Mouse (Mus musculus) liver, embryonic 12.5 days (tissue): ENCODE data around the gene Diaph2. TPM values are rescaled to one million over a fixed set of nuclear protein-coding genes. Genes with fewer than 3 reads are reported as not detected.
"Not testable (repeated sequence)": the region's sequence is repeated elsewhere in the genome, so short reads cannot be mapped to it uniquely, and the experiment has no call there.

Experiments
- ATAC-seq: fragments of 200-750 bp; cut with Nextera tagmentation; 2 replicates; pipeline ENCODE4 v1.8.0; 2017; ENCODE audit warnings: moderate number of reproducible peaks, mild to moderate bottlenecking, moderate library complexity
- H3K27ac ChIP-seq: fragments of 300-500 bp; sonication (generic); 2 replicates; pipeline ENCODE4 v1.5.1; 2016; ENCODE audit warnings: mild to moderate bottlenecking
- H3K27me3 ChIP-seq: fragments of 300-500 bp; sonication (generic); replicated peaks from 2 replicates; pipeline ENCODE4 v1.6.1; 2016; ENCODE audit warnings: mild to moderate bottlenecking, moderate library complexity
- H3K36me3 ChIP-seq: fragments of 300-500 bp; sonication (generic); 2 replicates; pipeline ENCODE4 v1.6.1; 2016; ENCODE audit warnings: mild to moderate bottlenecking, moderate library complexity
- H3K4me1 ChIP-seq: fragments of 300-500 bp; sonication (generic); 2 replicates; pipeline ENCODE4 v1.6.1; 2016
- H3K4me2 ChIP-seq: fragments of 300-500 bp; sonication (generic); 2 replicates; pipeline ENCODE4 v1.6.1; 2016; ENCODE audit warnings: mild to moderate bottlenecking, moderate library complexity
- H3K4me3 ChIP-seq: fragments of 300-500 bp; sonication (generic); 2 replicates; pipeline ENCODE4 v1.5.1; 2016; ENCODE audit warnings: mild to moderate bottlenecking, moderate library complexity
- H3K9ac ChIP-seq: fragments of 300-500 bp; sonication (generic); 2 replicates; pipeline ENCODE4 v1.6.1; 2016; ENCODE audit warnings: mild to moderate bottlenecking, moderate library complexity
- H3K9me3 ChIP-seq: fragments of 300-500 bp; sonication (generic); replicated peaks from 2 replicates; pipeline ENCODE4 v1.6.1; 2016; ENCODE audit warnings: mild to moderate bottlenecking, moderate library complexity
- WGBS: fragments of 180-500 bp; shearing (Covaris S2); methylation state at CpG from one replicate; pipeline ENCODE4 v1.1.7; 2016; ENCODE audit not compliant: insufficient replicate concordance; 5-methylcytosine and 5-hydroxymethylcytosine counted together
- polyA plus RNA-seq: library from polyadenylated mRNA; unstranded; fragments of >200 nt; fragmentation: Nextera tagmentation; extraction: Ambion mirVana; gene quantifications from 2 replicates; pipeline ENCODE4 v1.2.1, GENCODE M21; 2016

Diaph2 gene
- polyA plus RNA-seq, 1 experiment from 2014 or later: 1.5 TPM

DNA sequence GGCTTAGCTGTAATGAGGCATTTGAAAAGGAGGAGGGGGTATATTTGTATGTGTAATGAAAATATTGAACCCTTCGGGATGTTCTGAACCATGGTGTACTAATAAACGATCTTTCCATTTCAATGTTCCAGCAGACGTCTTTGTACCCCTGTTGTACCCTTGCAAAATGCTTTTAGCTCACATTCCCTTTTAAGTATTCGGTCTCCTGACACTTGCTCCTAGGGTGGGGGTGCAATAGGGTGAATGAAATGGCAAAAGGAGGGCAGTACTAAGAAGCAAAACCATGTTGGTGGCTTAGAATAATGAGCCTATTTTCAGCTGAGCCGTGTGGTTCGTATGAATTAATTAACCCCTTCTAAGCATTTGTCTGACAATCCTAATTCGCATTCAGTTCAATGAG is 601.9 kb downstream of the Diaph2 start:
- no peaks in the 10 kb centered on the region for H3K27me3 ChIP-seq
- no peaks in the 10 kb centered on the region for H3K9me3 ChIP-seq
- no peak for ATAC-seq
- H3K4me2 ChIP-seq: no peak overlapping the region
- no peaks in the 10 kb centered on the region for H3K36me3 ChIP-seq
- no peak overlapping the region for H3K27ac ChIP-seq
- no peak overlapping the region for H3K9ac ChIP-seq
- WGBS: 69% methylated on average over 7 of the region's 7 CpGs
- no peak overlapping the region for H3K4me3 ChIP-seq
- no peaks in the 10 kb centered on the region for H3K4me1 ChIP-seq

DNA sequence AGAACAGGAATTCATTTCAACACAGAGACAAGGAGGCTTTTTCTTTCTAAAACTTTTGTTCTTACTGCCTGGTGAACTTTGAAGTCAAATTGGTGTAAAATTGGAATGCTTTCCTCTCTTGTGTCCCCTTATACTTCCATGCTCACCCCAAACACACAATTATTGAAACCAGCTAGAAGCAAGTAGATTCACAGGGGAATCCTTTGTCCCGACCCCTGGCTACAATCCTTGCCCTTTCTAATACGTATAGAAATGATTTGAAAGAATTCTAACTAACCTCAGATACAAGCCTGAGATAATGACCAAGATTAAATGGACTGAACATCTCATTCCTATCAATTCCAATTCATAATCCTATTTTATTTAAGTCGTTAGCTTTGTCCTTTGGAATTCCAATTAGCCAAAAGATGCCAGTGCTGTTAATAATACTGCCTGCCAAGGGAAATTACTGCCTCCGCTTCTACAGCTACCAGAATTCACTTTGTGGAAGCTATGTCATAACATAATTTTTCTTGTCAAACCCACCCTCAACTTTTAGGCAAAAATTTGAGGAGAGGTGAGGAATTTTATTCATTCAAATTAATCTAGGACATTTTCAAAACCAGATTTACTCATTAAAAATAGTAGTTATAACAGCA is 644.1 kb downstream of the Diaph2 start:
- H3K27me3 ChIP-seq: no peaks in the 10 kb centered on the region
- no peak for ATAC-seq
- no peaks in the 10 kb centered on the region for H3K9me3 ChIP-seq
- 59% methylated on average over 4 of the region's 4 CpGs for WGBS
- H3K4me1 ChIP-seq: no peaks in the 10 kb centered on the region
- H3K9ac ChIP-seq: no peak overlapping the region
- no peak overlapping the region for H3K4me2 ChIP-seq
- H3K27ac ChIP-seq: no peak overlapping the region
- H3K36me3 ChIP-seq: no peaks in the 10 kb centered on the region
- H3K4me3 ChIP-seq: no peak overlapping the region

DNA sequence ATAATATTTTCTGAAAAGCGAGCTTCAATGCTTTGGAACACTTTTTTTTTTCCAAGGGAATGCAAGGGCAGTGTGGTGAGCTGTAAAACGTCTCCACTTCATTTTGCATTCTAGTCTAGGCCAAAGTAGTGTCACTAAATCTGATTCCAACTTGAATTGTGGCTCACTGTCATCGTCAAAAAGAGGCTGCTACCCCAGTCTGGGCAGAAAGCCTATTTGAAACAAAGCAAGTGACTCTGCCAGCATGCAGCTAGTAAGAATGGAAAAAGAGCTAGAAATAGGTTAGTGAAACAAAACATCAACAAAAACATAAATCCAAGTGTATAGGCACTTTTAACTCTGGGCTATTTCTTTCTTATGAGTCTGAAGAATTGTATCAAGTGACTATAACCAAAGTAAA is 653.7 kb downstream of the Diaph2 start:
- Histone ChIP-seq H3K9ac (no peak overlapping the region), H3K27me3 (no peaks in the 10 kb centered on the region), H3K27ac (no peak overlapping the region), H3K4me3 (no peak overlapping the region), H3K4me1 (no peaks in the 10 kb centered on the region), H3K4me2 (no peak overlapping the region), H3K9me3 (no peaks in the 10 kb centered on the region), H3K36me3 (no peaks in the 10 kb centered on the region)
- no peak for ATAC-seq
- 55% methylated on average over 3 of the region's 3 CpGs for WGBS

DNA sequence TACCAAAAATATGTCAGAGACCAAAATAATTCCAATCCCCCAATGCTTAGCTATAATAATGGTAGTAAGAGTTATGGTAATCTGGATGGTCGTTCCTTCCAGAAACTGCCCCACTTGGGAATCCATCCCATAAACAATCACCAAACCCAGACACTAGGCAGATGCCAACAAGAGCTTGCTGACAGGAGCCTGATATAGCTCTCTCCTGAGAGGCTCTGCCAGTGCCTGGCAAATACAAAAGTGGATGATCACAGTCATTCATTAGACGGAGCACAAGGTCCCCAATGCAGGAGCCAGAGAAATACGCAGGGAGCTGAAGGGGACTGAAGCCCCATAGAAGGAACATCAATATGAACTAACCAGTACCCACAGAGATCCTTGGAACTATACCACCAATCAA is 657.9 kb downstream of the Diaph2 start:
- H3K27me3 ChIP-seq, ATAC-seq, H3K4me2 ChIP-seq, H3K9ac ChIP-seq, H3K4me1 ChIP-seq, H3K27ac ChIP-seq, H3K4me3 ChIP-seq, H3K36me3 ChIP-seq, H3K9me3 ChIP-seq: not testable (repeated sequence)
- 65% methylated on average over 3 of the region's 3 CpGs for WGBS

DNA sequence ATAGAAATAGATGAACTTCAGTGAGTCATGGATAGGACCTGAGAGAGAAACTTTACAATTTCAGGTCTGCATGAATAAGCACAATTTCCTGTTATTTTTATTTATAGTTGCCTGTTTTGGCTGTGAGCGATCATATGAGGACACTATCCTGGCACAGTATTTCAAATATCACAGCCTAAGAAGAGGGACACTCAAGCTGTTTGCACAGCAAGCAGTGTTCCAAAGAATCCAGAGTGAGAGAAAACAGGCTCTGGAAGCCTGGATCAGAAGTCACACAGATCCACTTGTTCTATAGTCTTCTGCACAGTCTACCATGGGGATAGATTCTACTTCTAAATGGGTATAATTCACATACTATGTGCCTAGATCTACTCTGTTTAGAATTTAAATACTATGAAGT is 659.4 kb downstream of the Diaph2 start:
- Histone ChIP-seq H3K9me3 (no peaks in the 10 kb centered on the region), H3K27me3 (no peaks in the 10 kb centered on the region), H3K4me3 (no peak overlapping the region), H3K4me1 (no peaks in the 10 kb centered on the region), H3K4me2 (no peak overlapping the region), H3K36me3 (no peaks in the 10 kb centered on the region), H3K9ac (no peak overlapping the region), H3K27ac (no peak overlapping the region)
- no peak for ATAC-seq
- WGBS: 73% methylated on average over 1 of the region's 1 CpGs

DNA sequence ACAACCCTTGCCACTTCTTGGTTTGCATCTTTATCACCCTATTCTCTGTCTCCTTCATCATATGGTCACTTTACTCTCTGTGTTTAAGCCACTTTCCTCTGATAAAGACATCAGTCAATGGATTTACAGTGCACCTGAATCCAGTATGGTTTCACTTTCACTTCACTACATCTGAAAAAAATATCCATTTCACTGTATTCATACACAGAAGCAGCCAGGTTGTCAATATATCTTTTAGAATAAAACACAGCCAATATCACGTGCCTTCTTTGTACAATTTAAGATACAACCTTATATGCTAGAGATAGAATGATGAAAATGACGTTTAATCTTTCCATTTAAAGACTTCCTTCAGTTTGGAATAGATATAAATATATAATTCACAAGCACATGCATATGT is 673.6 kb downstream of the Diaph2 start:
- ATAC-seq: no peak
- no peak overlapping the region for H3K9ac ChIP-seq

DNA sequence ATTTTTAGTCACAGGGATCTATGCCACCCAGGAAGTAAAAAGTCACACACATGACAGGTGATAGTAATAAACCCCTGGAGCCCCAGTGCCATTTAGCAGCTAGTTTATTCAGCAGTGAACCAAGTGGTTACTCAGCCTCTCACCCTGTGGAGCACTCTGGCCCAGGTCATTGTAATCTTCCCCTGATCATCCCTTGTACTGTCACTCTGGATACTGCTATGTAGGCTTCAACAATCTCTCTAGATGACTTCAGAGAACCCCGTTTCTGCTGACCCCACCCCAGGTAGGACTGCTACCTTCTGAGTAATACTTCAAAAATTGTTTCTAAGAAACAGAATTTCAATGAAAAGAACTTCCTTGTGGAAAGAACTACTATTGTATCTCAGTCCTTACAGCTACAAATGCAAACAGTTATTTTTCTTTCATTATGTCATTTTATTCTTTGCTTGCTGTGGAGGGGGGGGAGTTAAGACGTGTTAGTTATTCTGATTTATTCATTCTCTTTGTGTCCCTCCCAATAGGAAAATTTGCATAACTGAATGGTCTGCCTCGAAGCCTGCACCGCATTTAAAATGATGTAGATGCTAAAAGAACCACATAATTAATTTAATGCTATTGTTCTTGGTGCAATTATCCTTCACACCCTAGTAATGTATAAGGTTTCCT is 702.4 kb downstream of the Diaph2 start:
- 64% methylated on average over 4 of the region's 4 CpGs for WGBS
- no peak overlapping the region for H3K9ac ChIP-seq
- H3K36me3 ChIP-seq: no peaks in the 10 kb centered on the region
- ATAC-seq: no peak
- H3K27ac ChIP-seq: no peak overlapping the region
- no peak overlapping the region for H3K4me2 ChIP-seq
- no peaks in the 10 kb centered on the region for H3K27me3 ChIP-seq
- no peak overlapping the region for H3K4me3 ChIP-seq
- H3K9me3 ChIP-seq: no peaks in the 10 kb centered on the region
- no peaks in the 10 kb centered on the region for H3K4me1 ChIP-seq

More for the DNA sequence above, 673.6 kb downstream of the Diaph2 start:
- H3K4me3 ChIP-seq: no peak overlapping the region
- no peaks in the 10 kb centered on the region for H3K4me1 ChIP-seq
- H3K27me3 ChIP-seq: no peaks in the 10 kb centered on the region
- no peak overlapping the region for H3K4me2 ChIP-seq
- no peaks in the 10 kb centered on the region for H3K36me3 ChIP-seq
- no peak overlapping the region for H3K27ac ChIP-seq
- no peaks in the 10 kb centered on the region for H3K9me3 ChIP-seq
- 55% methylated on average over 2 of the region's 2 CpGs for WGBS

DNA sequence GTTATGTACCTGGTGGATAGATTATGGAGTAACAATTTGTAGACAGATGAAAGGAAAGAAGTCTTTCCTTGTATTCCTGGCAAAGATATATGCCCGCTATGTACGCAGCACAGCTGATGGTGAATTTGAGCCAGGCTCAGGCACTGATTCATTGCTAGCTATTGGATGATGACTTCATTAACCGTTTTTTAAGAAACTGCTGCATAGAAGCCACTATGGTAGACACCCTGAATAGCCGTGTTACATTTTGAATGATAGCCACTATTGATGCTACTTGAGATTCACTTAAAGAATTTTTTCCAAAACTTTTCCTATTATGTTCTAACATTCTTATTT is 702.9 kb downstream of the Diaph2 start:
- no peak overlapping the region for H3K4me3 ChIP-seq
- H3K27ac ChIP-seq: no peak overlapping the region
- H3K9me3 ChIP-seq: no peaks in the 10 kb centered on the region
- no peak overlapping the region for H3K9ac ChIP-seq
- no peaks in the 10 kb centered on the region for H3K36me3 ChIP-seq
- 66% methylated on average over 4 of the region's 4 CpGs for WGBS
- no peak overlapping the region for H3K4me2 ChIP-seq
- H3K27me3 ChIP-seq: no peaks in the 10 kb centered on the region
- no peaks in the 10 kb centered on the region for H3K4me1 ChIP-seq
- no peak for ATAC-seq

DNA sequence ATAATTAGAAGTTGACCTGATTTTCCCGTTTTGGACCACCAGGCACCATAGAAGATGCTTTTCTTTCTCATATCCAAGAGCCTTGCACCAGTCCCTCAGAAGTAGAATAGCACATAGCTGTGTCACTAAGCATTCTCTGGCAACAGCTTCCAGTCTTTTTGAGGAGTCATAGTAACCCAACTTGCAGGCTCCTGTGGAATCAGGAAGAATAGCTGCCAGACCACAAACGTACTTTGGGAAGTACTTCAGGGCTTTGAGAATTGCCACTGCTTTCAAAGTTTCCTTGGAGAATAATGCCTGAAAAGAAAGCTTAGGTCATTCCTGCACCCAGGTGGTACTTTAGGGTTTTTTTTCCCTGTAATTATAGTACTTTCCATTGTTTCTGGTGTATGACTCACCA is 723.6 kb downstream of the Diaph2 start:
- Histone ChIP-seq H3K36me3 (no peaks in the 10 kb centered on the region), H3K9me3 (no peaks in the 10 kb centered on the region), H3K4me1 (no peaks in the 10 kb centered on the region), H3K27me3 (no peaks in the 10 kb centered on the region), H3K9ac (no peak overlapping the region), H3K27ac (no peak overlapping the region), H3K4me2 (no peak overlapping the region), H3K4me3 (no peak overlapping the region)
- 34% methylated on average over 2 of the region's 2 CpGs for WGBS
- no peak for ATAC-seq

DNA sequence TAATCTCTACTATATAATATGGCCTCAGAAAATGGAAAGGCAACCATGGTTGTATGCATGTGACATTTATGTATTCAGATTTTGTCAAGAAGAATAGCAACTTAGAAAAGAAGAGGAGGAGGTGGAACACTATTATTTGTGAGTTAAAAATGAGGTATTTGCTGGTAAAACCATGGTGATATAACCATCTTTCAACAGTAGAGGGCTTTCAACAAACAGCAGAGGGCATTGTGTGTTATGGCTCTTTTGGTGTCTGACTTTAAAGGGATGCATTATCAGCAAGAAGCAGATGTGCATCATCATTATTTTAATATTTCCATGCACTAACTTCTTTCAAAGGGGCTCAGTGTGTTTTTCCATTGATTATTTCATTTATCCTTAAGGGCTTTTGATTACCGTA is 731.3 kb downstream of the Diaph2 start:
- Histone ChIP-seq H3K27me3 (no peaks in the 10 kb centered on the region), H3K4me2 (no peak overlapping the region), H3K4me3 (no peak overlapping the region), H3K27ac (no peak overlapping the region), H3K4me1 (no peaks in the 10 kb centered on the region), H3K9ac (no peak overlapping the region), H3K36me3 (no peaks in the 10 kb centered on the region), H3K9me3 (no peaks in the 10 kb centered on the region)
- WGBS: 91% methylated on average over 1 of the region's 1 CpGs
- no peak for ATAC-seq

DNA sequence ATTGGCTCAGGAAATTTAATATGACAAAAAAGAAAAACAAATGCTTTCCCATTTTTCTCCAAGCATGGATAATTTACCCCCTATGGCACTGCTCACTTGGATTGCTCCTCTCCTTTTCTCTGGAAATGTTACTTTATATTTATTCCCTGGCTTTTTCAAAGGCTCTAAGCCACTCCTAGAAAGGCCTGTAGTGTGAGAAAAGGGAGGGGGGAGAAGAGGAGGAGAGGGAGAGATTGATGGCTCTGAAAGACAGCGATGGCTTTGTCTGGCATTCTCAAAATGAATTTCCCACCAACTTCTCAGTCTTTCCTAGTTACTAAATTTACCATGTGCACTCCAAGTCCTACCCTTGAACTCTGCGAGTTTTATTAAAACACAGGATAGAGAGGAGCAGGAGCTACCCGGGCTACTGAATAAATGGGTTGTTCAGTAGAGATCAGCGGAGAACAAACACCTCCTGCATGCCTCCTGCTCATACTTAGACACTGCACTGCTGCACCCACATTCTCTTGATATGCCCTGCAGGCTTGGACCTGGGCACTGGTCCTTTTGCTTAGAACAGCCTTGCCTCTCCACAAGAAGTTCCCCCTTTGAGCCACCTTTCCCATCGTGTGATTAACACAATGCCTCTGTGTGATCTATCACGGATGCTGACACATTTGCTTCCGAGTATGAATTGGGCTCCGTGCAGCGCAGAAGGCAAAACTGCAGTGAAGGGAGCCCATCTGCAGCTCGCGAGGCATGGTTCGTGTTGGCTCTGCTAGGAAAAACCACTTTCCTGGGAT is 753.3 kb downstream of the Diaph2 start:
- Histone ChIP-seq H3K9ac (no peak overlapping the region), H3K4me2 (no peak overlapping the region), H3K27me3 (no peaks in the 10 kb centered on the region), H3K4me3 (no peak overlapping the region), H3K9me3 (no peaks in the 10 kb centered on the region), H3K36me3 (no peaks in the 10 kb centered on the region), H3K4me1 (no peaks in the 10 kb centered on the region), H3K27ac (no peak overlapping the region)
- WGBS: 61% methylated on average over 12 of the region's 12 CpGs
- no peak for ATAC-seq

DNA sequence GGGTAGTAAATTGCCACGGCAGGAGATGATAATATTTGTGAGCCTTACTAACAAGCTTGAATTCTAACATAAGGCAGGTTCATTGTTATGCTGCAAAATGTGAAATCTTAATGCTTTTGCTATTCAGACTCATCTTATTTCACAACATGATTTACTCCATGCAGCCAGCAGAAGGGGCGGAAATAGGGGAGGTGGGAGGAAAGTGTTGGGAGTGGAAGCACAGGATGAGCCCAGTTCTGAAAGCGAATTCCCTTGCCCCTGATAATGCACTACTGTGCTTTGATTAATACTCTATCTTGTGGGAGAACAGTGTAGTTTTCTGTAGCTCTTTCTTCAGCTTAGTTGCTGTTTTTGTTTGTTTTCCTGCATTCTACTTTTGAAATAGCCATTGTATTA is 753.9 kb downstream of the Diaph2 start:
- Histone ChIP-seq H3K27me3 (no peaks in the 10 kb centered on the region), H3K27ac (no peak overlapping the region), H3K9me3 (no peaks in the 10 kb centered on the region), H3K4me2 (no peak overlapping the region), H3K4me1 (no peaks in the 10 kb centered on the region), H3K4me3 (no peak overlapping the region), H3K9ac (no peak overlapping the region), H3K36me3 (no peaks in the 10 kb centered on the region)
- no peak for ATAC-seq
- 65% methylated on average over 3 of the region's 3 CpGs for WGBS
